Mouse (Mus musculus): ENCODE measurements at regions not wholly inside any gene's neighbourhood (a gene's known extent, or its start where the extent isn't known, plus 50 kb on each side); places are given as distances from the start of the nearest gene placed in this dataset.

DNA sequence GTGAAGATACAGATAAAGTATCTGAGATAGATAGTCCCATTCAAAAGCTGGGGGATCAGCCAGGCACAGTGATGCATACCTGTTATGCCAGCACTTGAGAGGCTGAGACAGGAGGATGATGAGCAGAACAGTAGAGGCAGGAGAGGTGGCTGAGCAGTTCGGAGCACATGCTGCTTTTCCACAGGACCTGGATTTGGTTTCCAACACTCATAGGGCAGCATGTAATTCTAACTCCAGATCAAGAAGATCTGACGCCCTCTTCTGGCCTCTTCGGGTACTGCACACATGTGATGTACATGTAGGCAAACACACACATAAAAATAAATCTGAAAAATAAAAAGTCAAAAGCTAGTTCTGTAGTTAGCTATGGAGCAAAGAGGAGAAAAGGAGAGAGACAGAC, 109.4 kb upstream of the Arid1b start:
- TF ChIP-seq CTCF (IDR thresholded peaks at IDR 0.05; ENCODE audit: low read depth) (peak; percentile 46), EP300 (optimal IDR thresholded peaks at IDR 0.05) (no peak)
